In the genomic region with DNA sequence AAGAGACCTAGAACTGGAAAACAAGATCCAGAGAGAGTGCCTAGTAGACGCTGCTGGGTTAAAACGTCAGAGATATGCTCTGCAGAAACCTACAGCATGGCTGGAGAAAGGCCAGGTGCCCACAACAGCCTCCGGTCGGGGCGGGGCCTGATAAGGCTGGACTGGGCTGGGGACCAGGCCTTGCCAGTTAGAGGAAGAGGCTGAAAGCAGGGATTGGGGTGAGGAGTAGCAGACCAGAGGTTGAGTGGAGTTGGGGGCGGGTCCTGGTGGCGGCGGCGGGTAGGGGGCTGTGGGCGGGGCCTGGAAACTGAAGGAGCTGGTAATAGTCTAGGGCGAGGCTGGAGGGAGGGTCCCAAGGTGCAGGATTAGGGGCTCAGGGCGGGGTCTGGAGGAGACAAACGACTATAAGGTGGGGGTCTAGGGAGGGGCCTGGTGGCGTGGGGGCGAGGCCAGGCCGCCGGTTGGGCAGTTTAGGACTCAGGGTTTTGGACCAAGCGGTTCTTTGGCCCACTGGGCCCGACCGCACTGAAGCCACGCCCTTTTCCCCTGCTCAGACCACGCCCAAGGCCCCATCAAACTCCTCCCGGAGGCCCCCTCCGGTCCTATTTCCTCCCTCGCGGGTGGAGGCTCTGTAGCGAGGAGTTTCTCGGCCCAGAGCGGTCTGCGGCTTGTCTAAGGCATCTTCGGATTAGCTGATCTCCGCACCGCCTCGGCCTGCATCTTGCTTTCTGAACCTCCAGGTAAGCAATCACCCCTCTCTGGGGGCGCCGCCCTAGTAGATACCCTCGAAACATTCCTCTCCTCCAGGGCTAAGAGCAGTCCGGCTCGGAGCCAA, we compare ENCODE assay signal across 7 mouse cellular contexts. TPM values are rescaled to one million over a fixed set of nuclear protein-coding genes. Genes with fewer than 3 reads are reported as not detected.
A peak's percentile ranks its signal among the peaks of the same experiment; 100 is the strongest.
DNase-seq lines count a peak whose midpoint lies in the region; ATAC-seq lines count a peak whose summit lies in the region.

A gene (plus strand): TSS at position 176 of the 835 bp plus-strand sequence.

- under 1% methylated on average over 39 of the region's 39 CpGs for WGBS in embryonic facial prominence, embryonic 10.5 days
- WGBS in limb, embryonic 10.5 days: under 1% methylated on average over 38 of the region's 39 CpGs
- WGBS in midbrain, embryonic 12.5 days: under 1% methylated on average over 33 of the region's 39 CpGs

- H3K27ac ChIP-seq in embryonic facial prominence, embryonic 10.5 days (replicated peaks): peak within 1 kb of the TSS; percentile 81
- peak within 1 kb of the TSS; percentile 84 for H3K27ac ChIP-seq in limb, embryonic 10.5 days
- H3K27ac ChIP-seq in midbrain, embryonic 12.5 days (replicated peaks): peak within 1 kb of the TSS; percentile 54

- peak within 1 kb of the TSS; percentile 71 for H3K9ac ChIP-seq in midbrain, embryonic 12.5 days (replicated peaks)

- H3K4me2 ChIP-seq in midbrain, embryonic 12.5 days (replicated peaks): peak within 1 kb of the TSS; percentile 86

- H3K9me3 ChIP-seq in embryonic facial prominence, embryonic 10.5 days: no peaks in the 10 kb centered on the region
- H3K9me3 ChIP-seq in limb, embryonic 10.5 days (replicated peaks): no peaks in the 10 kb centered on the region
- no peaks in the 10 kb centered on the region for H3K9me3 ChIP-seq in midbrain, embryonic 12.5 days

- peak; percentile 88 for DNase-seq in adrenal gland, postnatal 10 days
- DNase-seq in embryonic facial prominence, embryonic 10.5 days (ENCODE audit: low spot score): peak; percentile 88
- DNase-seq in heart, adult 11 months: peak; percentile 99
- DNase-seq in kidney, adult 18-20 months: peak; percentile 81
- DNase-seq in limb, embryonic 10.5 days (ENCODE audit: low spot score): peak; percentile 85
- DNase-seq in spleen, adult 12 weeks (ENCODE audit: low spot score): peak; percentile 66

- H3K27me3 ChIP-seq in embryonic facial prominence, embryonic 10.5 days (replicated peaks; ENCODE audit: low read depth, poor library complexity, severe bottlenecking): no peaks in the 10 kb centered on the region; the same call in 1 of the 2 replicates
- H3K27me3 ChIP-seq in limb, embryonic 10.5 days (ENCODE audit: low read depth, poor library complexity, severe bottlenecking): no peaks in the 10 kb centered on the region
- H3K27me3 ChIP-seq in midbrain, embryonic 12.5 days: no peaks in the 10 kb centered on the region

- H3K4me3 ChIP-seq in embryonic facial prominence, embryonic 10.5 days: peak within 1 kb of the TSS; percentile 68
- peak within 1 kb of the TSS; percentile 66 for H3K4me3 ChIP-seq in limb, embryonic 10.5 days
- peak within 1 kb of the TSS; percentile 62 for H3K4me3 ChIP-seq in midbrain, embryonic 12.5 days

- no peaks in the 10 kb centered on the region for H3K36me3 ChIP-seq in embryonic facial prominence, embryonic 10.5 days (replicated peaks)
- no peaks in the 10 kb centered on the region for H3K36me3 ChIP-seq in limb, embryonic 10.5 days
- H3K36me3 ChIP-seq in midbrain, embryonic 12.5 days: no peaks in the 10 kb centered on the region

- peaks cover 25% of the 10 kb centered on the region for H3K4me1 ChIP-seq in embryonic facial prominence, embryonic 10.5 days
- peaks cover 20% of the 10 kb centered on the region for H3K4me1 ChIP-seq in limb, embryonic 10.5 days
- peaks cover 10% of the 10 kb centered on the region for H3K4me1 ChIP-seq in midbrain, embryonic 12.5 days

- ATAC-seq in midbrain, embryonic 12.5 days (ENCODE audit: low FRiP score, low read depth): peak; percentile 93

RNA-seq across cellular contexts. Expression of the gene that starts here (rescaled TPM):
- 10 to 100 TPM; 14.4 to 24.0 TPM for total RNA-seq in adrenal gland, postnatal 10 days (2021)
- 9.7 and 12.1 TPM in 2 replicates for polyA plus RNA-seq in embryonic facial prominence, embryonic 10.5 days (2016; fragmentation: Nextera tagmentation; extraction: Ambion mirVana)
- polyA plus RNA-seq in limb, embryonic 10.5 days (2016; fragmentation: Nextera tagmentation; extraction: Ambion mirVana): 8.3 and 10.2 TPM in 2 replicates
- polyA plus RNA-seq in midbrain, embryonic 12.5 days (2016; fragmentation: Nextera tagmentation; extraction: Ambion mirVana): 20.2 and 21.2 TPM in 2 replicates

Comparison
In these comparisons a context has a peak if more than half of its experiments do, and no peak if none do; other contexts are left out.
1. Peak in every context shown above with its lines: DNase-seq, ATAC-seq, H3K4me3 ChIP-seq and H3K27ac ChIP-seq.